Mouse (Mus musculus) gastrocnemius, postnatal 4 days (tissue): Measurements from ENCODE around the gene Pxylp1. TPM values are rescaled to one million over a fixed set of nuclear protein-coding genes. Genes with fewer than 3 reads are reported as not detected.

Experiments used
- DNase-seq, 2 experiments: peaks; one replicate each; pipeline ENCODE4 v3.0.0; 2021 to 2022; ENCODE audit warnings: low spot score in 2 of 2, mixed read lengths in 2 of 2
- total RNA-seq, 2 experiments: library from RNA; stranded (reverse); gene quantifications; 2 replicates each; pipeline ENCODE4 v1.2.3; 2021

The Pxylp1 gene
- total RNA-seq, 2 experiments from 2014 or later, result 7.4 to 7.6 TPM

- no peak for DNase-seq
Measured at GRCm38 (mm10) chr9:96782062-96782461, 110.4 kb downstream of the Pxylp1 start.

Other genes with a start within 250 kb of the Pxylp1 start
- 10 to 100 TPM; 15.9 to 20.1 TPM for gene Zbtb38, start 139.8 kb downstream of the Pxylp1 start, total RNA-seq
- 10 to 100 TPM; 16.1 to 18.0 TPM for gene Spsb4, start 126.2 kb upstream of the Pxylp1 start, total RNA-seq
- gene Slc25a36, start 218.5 kb upstream of the Pxylp1 start, total RNA-seq, result 10 to 100 TPM; 66.9 to 75.1 TPM